Mouse (Mus musculus) liver, embryonic 18 days (tissue): ENCODE data around the gene Rnf220. TPM values are rescaled to one million over a fixed set of nuclear protein-coding genes. Genes with fewer than 3 reads are reported as not detected.

Experiments used
- polyA plus RNA-seq: library from polyadenylated mRNA; depleted of rRNA; stranded (reverse); fragments of >200 nt; gene quantifications from 2 replicates; pipeline ENCODE4 v1.2.3, GENCODE M21; 2012; rRNA removed

Rnf220 gene
- 23.6 and 28.0 TPM in 2 replicates for polyA plus RNA-seq

GRCm38 (mm10) chr4:117496482-117497165 is at the start of gene Rnf220:
Gene Rnf220 (minus strand): TSS chr4:117497052.

DNA sequence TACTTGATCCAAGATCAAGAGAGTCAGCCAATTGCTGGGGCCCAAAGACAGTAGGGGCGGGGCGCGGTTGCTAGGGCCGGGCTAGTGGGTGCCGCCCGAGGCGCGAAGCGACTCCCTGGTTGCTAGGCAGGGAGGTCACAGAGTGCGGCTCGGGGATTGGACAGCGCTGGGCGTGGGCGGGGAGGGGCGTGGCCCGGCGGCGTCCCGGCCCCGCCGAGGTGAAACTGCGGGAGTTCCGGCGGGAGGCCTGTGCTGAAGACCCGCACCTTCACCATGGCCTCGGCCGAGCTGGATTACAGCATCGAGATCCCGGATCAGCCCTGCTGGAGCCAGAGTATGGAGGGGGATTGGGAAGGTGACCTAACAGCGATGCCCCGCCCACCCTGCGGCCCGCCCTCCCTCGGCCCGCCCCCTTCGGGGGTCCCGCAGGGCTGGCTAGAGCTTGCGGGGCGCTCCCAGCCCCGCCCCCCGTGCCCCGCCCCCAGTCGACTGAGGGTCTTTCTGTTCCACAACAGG is 245.0 kb downstream of the Rnf220 start, which contains the start of the genes Tmem53 and Armh1:
Tmem53 (plus strand) TSS at position 151 of the 516 bp plus-strand sequence.
Armh1 (minus strand) TSS at position 325 of the 516 bp plus-strand sequence.

Other genes starting within 250 kb of the Rnf220 start
- 14.0 and 18.4 TPM in 2 replicates for gene Tmem53, start 245.1 kb downstream of the Rnf220 start, polyA plus RNA-seq
- 0.05 TPM in 2 replicates for gene Armh1, start 244.9 kb downstream of the Rnf220 start, polyA plus RNA-seq
- gene Eri3, start 53.3 kb upstream of the Rnf220 start, polyA plus RNA-seq, result 21.8 and 25.0 TPM in 2 replicates
- 11.5 and 12.7 TPM in 2 replicates for gene Dmap1, start 185.2 kb upstream of the Rnf220 start, polyA plus RNA-seq
- gene Gm12845, start 227.4 kb upstream of the Rnf220 start, polyA plus RNA-seq, result not detected in 2 replicates